Comparison of ENCODE assay signal across 8 mouse cellular contexts in the genomic region with DNA sequence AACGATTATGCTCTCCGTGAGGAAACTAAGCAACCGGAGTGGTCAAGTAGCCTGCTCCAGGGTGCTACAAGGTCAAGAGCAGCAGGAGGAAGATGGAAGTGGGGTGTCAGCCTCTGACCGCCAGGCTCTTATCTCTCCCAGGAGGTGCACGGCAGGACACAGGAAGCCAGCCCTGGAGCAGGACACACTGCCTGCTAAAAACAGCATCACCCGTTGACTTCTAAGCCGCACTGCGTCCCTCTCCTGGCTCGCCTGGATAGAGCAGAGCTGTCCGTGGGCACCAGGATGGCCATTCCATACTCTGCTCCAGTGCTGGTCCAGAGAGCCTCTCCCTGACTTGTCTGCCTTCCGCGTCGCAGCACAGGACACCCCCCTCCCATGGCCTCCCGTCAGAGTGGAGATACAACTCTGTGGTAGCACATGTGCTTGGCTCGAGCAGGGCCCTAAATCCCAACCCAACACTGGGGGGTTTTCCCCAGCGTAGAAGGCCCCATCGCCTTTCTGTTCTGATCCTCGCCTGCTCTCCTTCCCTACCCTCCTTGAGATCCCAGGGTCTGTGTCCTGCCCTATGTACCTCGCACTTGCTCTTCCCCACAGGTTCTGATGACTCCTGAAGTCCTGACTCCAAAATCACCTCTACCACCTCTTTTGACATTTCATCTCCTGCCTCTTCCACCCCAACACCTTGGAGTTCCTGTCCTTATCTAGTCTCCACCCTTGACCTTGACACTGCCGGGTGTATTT. TPM values are rescaled to one million over a fixed set of nuclear protein-coding genes. Genes with fewer than 3 reads are reported as not detected.
DNase-seq lines count a peak whose midpoint lies in the region; ATAC-seq and TF ChIP-seq lines count a peak whose summit lies in the region.
"Had no signal": no experiment of that assay in that cellular context is flagged by ENCODE, and none has a peak within 500 bp of the region (broad histone marks: within the 10 kb centered on the region; RNA-seq: fewer than 3 reads in every experiment).

No protein-coding gene starts in this region.

- H3K9ac ChIP-seq in lung, embryonic 14.5 days = no peak overlapping the region
- H3K9ac ChIP-seq in liver, embryonic 16.5 days (ENCODE audit: low read depth, low read length) = no peak overlapping the region

- no peak overlapping the region for H3K4me2 ChIP-seq in lung, embryonic 14.5 days
- H3K4me2 ChIP-seq in liver, embryonic 16.5 days (ENCODE audit: low read depth, low read length) = no peak overlapping the region
- H3K4me2 ChIP-seq: midbrain, embryonic 11.5 days had no signal

- no peak for DNase-seq in lung, embryonic 14.5 days
- no peak for DNase-seq in lung, postnatal 4 days
- no peak for DNase-seq in embryonic facial prominence, embryonic 10.5 days (ENCODE audit: low spot score)
- DNase-seq in heart, postnatal 4 days = peak; percentile 31
- no peak for DNase-seq in MN1 (ENCODE audit: low spot score)

- peak; percentile 26; the same call in 1 of the 2 replicates for ATAC-seq in lung, embryonic 14.5 days (ENCODE audit: insufficient read depth)
- peak; percentile 8; the same call in 1 of the 2 replicates for ATAC-seq in liver, embryonic 16.5 days (ENCODE audit: low read depth)
- no peak for ATAC-seq in frontal cortex, adult (ENCODE audit: low TSS enrichment)

- peaks cover 19% of the 10 kb centered on the region for H3K4me1 ChIP-seq in lung, embryonic 14.5 days (ENCODE audit: insufficient read depth)
- peaks cover 39% of the 10 kb centered on the region for H3K4me1 ChIP-seq in embryonic facial prominence, embryonic 10.5 days
- H3K4me1 ChIP-seq in liver, embryonic 16.5 days (ENCODE audit: control insufficient read depth, low read depth, low read length) = no peaks in the 10 kb centered on the region; the same call in 1 of the 2 replicates

- H3K9me3 ChIP-seq in lung, embryonic 14.5 days (ENCODE audit: low read depth, low read length) = no peaks in the 10 kb centered on the region
- H3K9me3 ChIP-seq in embryonic facial prominence, embryonic 10.5 days = no peaks in the 10 kb centered on the region
- H3K9me3 ChIP-seq in liver, embryonic 16.5 days (replicated peaks; ENCODE audit: control insufficient read depth, low read length) = no peaks in the 10 kb centered on the region

- H3K27ac ChIP-seq in lung, embryonic 14.5 days (ENCODE audit: low read depth) = 0 out of 2 replicates have a peak overlapping the region, but pooled peaks have one; percentile 22
- peak overlapping the region; percentile 57 for H3K27ac ChIP-seq in embryonic facial prominence, embryonic 10.5 days (replicated peaks)
- H3K27ac ChIP-seq in liver, embryonic 16.5 days (ENCODE audit: low read length) = no peak overlapping the region

- H3K27me3 ChIP-seq in lung, embryonic 14.5 days (ENCODE audit: insufficient read depth, low read length) = no peaks in the 10 kb centered on the region
- 0 out of 2 replicates have a peak, but pooled peaks cover 3% of the 10 kb centered on the region for H3K27me3 ChIP-seq in embryonic facial prominence, embryonic 10.5 days (replicated peaks; ENCODE audit: low read depth, poor library complexity, severe bottlenecking)
- H3K27me3 ChIP-seq in liver, embryonic 16.5 days (ENCODE audit: control insufficient read depth, insufficient read depth, low read depth, low read length) = 0 out of 2 replicates have a peak, but pooled peaks cover 2% of the 10 kb centered on the region

- 31% methylated on average over 20 of the region's 20 CpGs for WGBS in lung, embryonic 14.5 days
- WGBS in embryonic facial prominence, embryonic 10.5 days = 81% methylated on average over 20 of the region's 20 CpGs
- 48% methylated on average over 20 of the region's 20 CpGs for WGBS in liver, embryonic 16.5 days (ENCODE audit: insufficient replicate concordance)

- no peak for TF ChIP-seq CTCF in lung, embryonic 14.5 days (IDR thresholded peaks at IDR 0.05; ENCODE audit: low read depth)

- no peaks in the 10 kb centered on the region for H3K36me3 ChIP-seq in lung, embryonic 14.5 days (ENCODE audit: insufficient read depth)
- H3K36me3 ChIP-seq in embryonic facial prominence, embryonic 10.5 days (replicated peaks) = no peaks in the 10 kb centered on the region
- no peaks in the 10 kb centered on the region for H3K36me3 ChIP-seq in liver, embryonic 16.5 days (ENCODE audit: control insufficient read depth, insufficient read depth)

- H3K4me3 ChIP-seq in lung, embryonic 14.5 days (ENCODE audit: low read depth, low read length) = no peak overlapping the region
- H3K4me3 ChIP-seq in embryonic facial prominence, embryonic 10.5 days = no peak overlapping the region
- H3K4me3 ChIP-seq in liver, embryonic 16.5 days (ENCODE audit: low read depth, low read length) = no peak overlapping the region

RNA-seq across cellular contexts. Expression of a gene that starts 45.8 kb away (rescaled TPM):
- polyA plus RNA-seq in lung, embryonic 14.5 days (2014; fragmentation: Nextera tagmentation; extraction: Ambion mirVana) = 41.5 and 48.3 TPM in 2 replicates
- polyA plus RNA-seq in embryonic facial prominence, embryonic 10.5 days (2016; fragmentation: Nextera tagmentation; extraction: Ambion mirVana) = 27.0 and 28.1 TPM in 2 replicates
- 10 to 100 TPM; 18.6 to 20.4 TPM for total RNA-seq in heart, postnatal 4 days (2021)
- 38.7 and 41.4 TPM in 2 replicates for polyA plus RNA-seq in liver, embryonic 16.5 days (2015; fragmentation: Nextera tagmentation; extraction: Ambion mirVana)
